Mouse (Mus musculus): ENCODE data around the gene Nfasc.

GRCm38 (mm10) chr1:132653841-132654457 lies 87.6 kb downstream of the Nfasc start:
- no peak for TF ChIP-seq POLR2A (IDR thresholded peaks at IDR 0.05; ENCODE audit: borderline replicate concordance, control insufficient read depth, low read depth, low read length)
- TF ChIP-seq CTCF (IDR thresholded peaks at IDR 0.05; ENCODE audit: control insufficient read depth, insufficient read depth, low read length): no peak
